Mouse (Mus musculus): Measurements from ENCODE around the gene Prkca.

- no peak for TF ChIP-seq POLR2AphosphoS5 (IDR thresholded peaks at IDR 0.05; ENCODE audit: borderline replicate concordance, low read depth, low read length)
- no peak for TF ChIP-seq JUND (IDR thresholded peaks at IDR 0.05; ENCODE audit: low read depth, low read length)
- TF ChIP-seq TAL1 (IDR thresholded peaks at IDR 0.05; ENCODE audit: low read length), result no peak
- TF ChIP-seq CTCF (IDR thresholded peaks at IDR 0.05 in 2 of 3, conservative IDR thresholded peaks at IDR 0.05 in 1 of 3; ENCODE audit: control insufficient read depth in 1 of 3, insufficient read depth in 1 of 3, low read depth in 2 of 3, low read length in 3 of 3, poor library complexity in 1 of 3, severe bottlenecking in 1 of 3), result no peak
- TF ChIP-seq TCF12 (IDR thresholded peaks at IDR 0.05; ENCODE audit: low read depth, low read length), result no peak
- TF ChIP-seq ETS1 (IDR thresholded peaks at IDR 0.05; ENCODE audit: low read depth, low read length), result no peak
- TF ChIP-seq CHD1 (IDR thresholded peaks at IDR 0.05; ENCODE audit: low read depth, low read length), result no peak
Observed at GRCm38 (mm10) chr11:108258811-108259266, 84.9 kb downstream of the Prkca start.

Measured in MEL (cell line).